Mouse (Mus musculus) mouse trophoblast stem cell (cell line): ENCODE results near the gene Srp54a.
"Not testable (repeated sequence)": the region's sequence is repeated elsewhere in the genome, so short reads cannot be mapped to it uniquely, and the experiment has no call there.

Source experiments
- in situ Hi-C, 2 experiments: fragments of 300-500 bp; cut with MseI, MboI; formaldehyde crosslinking; loops; 2 replicates in 1 of 2; 3 replicates in 1 of 2; pipeline ENCODE4 v1.15.1; 2025

The Srp54a gene

GRCm38 (mm10) chr12:55124731-55125130 lies 44.7 kb downstream of the Srp54a start:
- in situ Hi-C loops, result not testable (repeated sequence)

DNA sequence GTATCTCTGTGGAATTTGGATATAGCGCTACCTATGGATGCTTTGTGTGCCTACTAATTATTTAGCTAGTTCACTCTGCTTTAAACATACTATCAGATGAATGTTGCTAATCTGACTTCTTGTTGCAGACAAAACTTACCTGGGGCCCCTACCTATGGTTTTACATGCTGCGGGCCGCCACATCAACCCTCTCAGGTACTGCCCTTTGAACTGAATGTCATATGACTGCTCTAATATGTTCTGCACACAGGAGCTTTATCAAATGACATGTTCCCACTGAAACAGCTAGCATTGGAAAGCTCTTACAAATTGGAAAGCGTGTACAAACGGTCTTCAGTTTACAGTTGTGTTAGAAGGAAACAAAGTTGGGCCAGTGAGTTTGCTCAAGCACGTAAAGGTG lies 55.5 kb downstream of the Srp54a start:
- in situ Hi-C loops, result not testable (repeated sequence)

- in situ Hi-C loops, result not testable (repeated sequence)
Measured at GRCm38 (mm10) chr12:55137859-55138258, 57.8 kb downstream of the Srp54a start.

- in situ Hi-C loops, result not testable (repeated sequence)
Measured at GRCm38 (mm10) chr12:55154559-55155448, 74.7 kb downstream of the Srp54a start, which contains the start of gene Srp54b. Gene Srp54b, plus strand, starts transcription at chr12:55155104.

DNA sequence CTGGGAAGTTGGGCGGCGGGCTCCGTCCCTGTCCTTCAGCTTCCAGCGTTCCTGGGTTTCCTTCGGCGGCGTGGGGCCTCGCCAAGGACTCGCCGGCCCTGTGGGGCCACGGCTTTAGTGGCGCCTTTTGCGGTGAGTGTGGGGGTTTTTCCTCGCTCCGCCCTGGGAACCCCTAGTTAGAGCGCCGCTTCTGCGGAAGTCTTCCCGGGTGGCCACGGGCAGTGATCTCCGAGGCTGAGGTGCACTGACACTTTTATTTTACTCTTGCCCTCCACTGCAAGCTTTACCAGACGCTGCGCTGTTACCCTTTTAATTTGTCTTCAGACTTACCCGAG lies 75.4 kb downstream of the Srp54a start:
- in situ Hi-C loops, result not testable (repeated sequence)
